Mouse (Mus musculus) adrenal gland, postnatal 14 days (tissue): Measurements from ENCODE around the gene Mvk. TPM values are rescaled to one million over a fixed set of nuclear protein-coding genes. Genes with fewer than 3 reads are reported as not detected.

ENCODE experiments used
- microRNA-seq, 2 experiments: library from miRNA; unstranded; fragments of <30 nt; microRNA quantifications; one replicate each; pipeline ENCODE4 v1.2.0; 2021
- total RNA-seq: library from RNA; stranded (reverse); gene quantifications from 2 replicates; pipeline ENCODE4 v1.2.3, GENCODE M21; 2021

Gene Mvk
- total RNA-seq, 1 experiment from 2014 or later, result 22.0 TPM

Small RNA genes lying within 50 kb of the gene (microRNA-seq; reads per million reads assigned to microRNA genes)
- gene Mir7027, result 0.38 to 0.43 reads per million in 2 experiments

Other genes starting within 250 kb of the Mvk start
- gene Foxn4, start 170.5 kb upstream of the Mvk start, total RNA-seq, result not detected in 2 replicates
- 0.63 and 1.6 TPM in 2 replicates for gene Myo1h, start 155.1 kb upstream of the Mvk start, total RNA-seq
- 65.5 and 75.1 TPM in 2 replicates for gene Kctd10, start 63.8 kb upstream of the Mvk start, total RNA-seq
- 61.5 and 74.2 TPM in 2 replicates for gene Ube3b, start 63.7 kb upstream of the Mvk start, total RNA-seq
- 14.6 and 18.0 TPM in 2 replicates for gene Mmab, start 209 bp upstream of the Mvk start, total RNA-seq
- gene Fam222a, start 123.7 kb downstream of the Mvk start, total RNA-seq, result 55.8 and 77.0 TPM in 2 replicates
- 2.1 and 3.6 TPM in 2 replicates for gene Trpv4, start 214.2 kb downstream of the Mvk start, total RNA-seq
- 39.2 and 41.7 TPM in 2 replicates for gene Gltp, start 246.7 kb downstream of the Mvk start, total RNA-seq